Mouse (Mus musculus): Measurements from ENCODE around the gene Crmp1. TPM values are rescaled to one million over a fixed set of nuclear protein-coding genes. Genes with fewer than 3 reads are reported as not detected.

The Crmp1 gene
- total and polyA plus RNA-seq, 3 experiments, result not detected

- DNase-seq (ENCODE audit: low read depth, low spot score), result no peak
- TF ChIP-seq MAX (IDR thresholded peaks at IDR 0.05; ENCODE audit: low read length) (no peak), E2F4 (IDR thresholded peaks at IDR 0.05; ENCODE audit: borderline replicate concordance, low read depth, low read length) (no peak), TBP (IDR thresholded peaks at IDR 0.05; ENCODE audit: low read depth, low read length) (no peak), UBTF (IDR thresholded peaks at IDR 0.05; ENCODE audit: borderline replicate concordance, insufficient read depth, low read depth, low read length) (no peak), MXI1 (IDR thresholded peaks at IDR 0.05; ENCODE audit: low read depth, low read length) (no peak)
- H3K79me2 ChIP-seq (ENCODE audit: control insufficient read depth, insufficient read depth, low read length, poor library complexity), result no peaks in the 10 kb centered on the region
- no peaks in the 10 kb centered on the region for H3K27me3 ChIP-seq (ENCODE audit: control insufficient read depth in 1 of 2, insufficient read depth in 2 of 2, low read length in 2 of 2)
- H3K36me3 ChIP-seq (ENCODE audit: control insufficient read depth in 1 of 2, insufficient read depth in 2 of 2, low read length in 2 of 2), result no peaks in the 10 kb centered on the region
- no peak overlapping the region for H3K27ac ChIP-seq (ENCODE audit: control insufficient read depth, low read depth, low read length)
- H3K9me3 ChIP-seq (replicated peaks; ENCODE audit: insufficient read depth, low read length), result no peaks in the 10 kb centered on the region
- H3K9ac ChIP-seq (ENCODE audit: control insufficient read depth, low read depth, low read length, poor library complexity, severe bottlenecking), result no peak overlapping the region
- H3K4me3 ChIP-seq (ENCODE audit: control insufficient read depth in 1 of 2, insufficient read depth in 1 of 2, low read depth in 2 of 2, low read length in 2 of 2), result no peak overlapping the region
- no peaks in the 10 kb centered on the region for H3K4me1 ChIP-seq (ENCODE audit: control insufficient read depth in 1 of 2, insufficient read depth in 2 of 2, low read length in 2 of 2)
Observed at GRCm38 (mm10) chr5:37215276-37215675, 26.5 kb upstream of the Crmp1 start.

- no peak overlapping the region for H3K9ac ChIP-seq (ENCODE audit: control insufficient read depth, low read depth, low read length, poor library complexity, severe bottlenecking)
- no peak for DNase-seq (ENCODE audit: low read depth, low spot score)
- no peaks in the 10 kb centered on the region for H3K79me2 ChIP-seq (ENCODE audit: control insufficient read depth, insufficient read depth, low read length, poor library complexity)
- H3K4me1 ChIP-seq (ENCODE audit: control insufficient read depth in 1 of 2, insufficient read depth in 2 of 2, low read length in 2 of 2), result no peaks in the 10 kb centered on the region
- no peak overlapping the region for H3K27ac ChIP-seq (ENCODE audit: control insufficient read depth, low read depth, low read length)
- no peaks in the 10 kb centered on the region for H3K9me3 ChIP-seq (replicated peaks; ENCODE audit: insufficient read depth, low read length)
- no peaks in the 10 kb centered on the region for H3K27me3 ChIP-seq (ENCODE audit: control insufficient read depth in 1 of 2, insufficient read depth in 2 of 2, low read length in 2 of 2)
- TF ChIP-seq JUND (IDR thresholded peaks at IDR 0.05; ENCODE audit: low read depth, low read length) (no peak), EP300 (IDR thresholded peaks at IDR 0.05; ENCODE audit: low read depth in 1 of 2, low read length in 2 of 2) (no peak), POLR2A (IDR thresholded peaks at IDR 0.05; ENCODE audit: control insufficient read depth in 1 of 2, insufficient read depth in 1 of 2, low read depth in 1 of 2, low read length in 2 of 2, poor library complexity in 1 of 2) (no peak), NRF1 (IDR thresholded peaks at IDR 0.05; ENCODE audit: insufficient read depth, low read depth, low read length, poor library complexity, severe bottlenecking) (no peak), CHD2 (IDR thresholded peaks at IDR 0.05; ENCODE audit: low read length) (no peak), SIN3A (IDR thresholded peaks at IDR 0.05; ENCODE audit: low read length) (no peak), USF1 (IDR thresholded peaks at IDR 0.05; ENCODE audit: low read depth, low read length) (no peak), SMC3 (IDR thresholded peaks at IDR 0.05; ENCODE audit: low read depth, low read length) (no peak)
- H3K36me3 ChIP-seq (ENCODE audit: control insufficient read depth in 1 of 2, insufficient read depth in 2 of 2, low read length in 2 of 2), result no peaks in the 10 kb centered on the region
- H3K4me3 ChIP-seq (ENCODE audit: control insufficient read depth in 1 of 2, insufficient read depth in 1 of 2, low read depth in 2 of 2, low read length in 2 of 2), result no peak overlapping the region
Observed at GRCm38 (mm10) chr5:37219615-37220014, 22.1 kb upstream of the Crmp1 start.

- H3K9ac ChIP-seq (ENCODE audit: control insufficient read depth, low read depth, low read length, poor library complexity, severe bottlenecking), result no peak overlapping the region
- no peaks in the 10 kb centered on the region for H3K27me3 ChIP-seq (ENCODE audit: control insufficient read depth in 1 of 2, insufficient read depth in 2 of 2, low read length in 2 of 2)
- H3K36me3 ChIP-seq (ENCODE audit: control insufficient read depth in 1 of 2, insufficient read depth in 2 of 2, low read length in 2 of 2), result no peaks in the 10 kb centered on the region
- H3K4me1 ChIP-seq (ENCODE audit: control insufficient read depth in 1 of 2, insufficient read depth in 2 of 2, low read length in 2 of 2), result no peaks in the 10 kb centered on the region
- H3K4me3 ChIP-seq (ENCODE audit: control insufficient read depth in 1 of 2, insufficient read depth in 1 of 2, low read depth in 2 of 2, low read length in 2 of 2), result no peak overlapping the region
- DNase-seq (ENCODE audit: low read depth, low spot score), result no peak
- no peaks in the 10 kb centered on the region for H3K9me3 ChIP-seq (replicated peaks; ENCODE audit: insufficient read depth, low read length)
- H3K79me2 ChIP-seq (ENCODE audit: control insufficient read depth, insufficient read depth, low read length, poor library complexity), result no peaks in the 10 kb centered on the region
- no peak overlapping the region for H3K27ac ChIP-seq (ENCODE audit: control insufficient read depth, low read depth, low read length)
- TF ChIP-seq TBP (IDR thresholded peaks at IDR 0.05; ENCODE audit: low read depth, low read length) (no peak), CHD1 (IDR thresholded peaks at IDR 0.05; ENCODE audit: low read depth, low read length) (no peak), MAFK (IDR thresholded peaks at IDR 0.05; ENCODE audit: borderline replicate concordance, low read depth, low read length) (no peak), ZNF384 (IDR thresholded peaks at IDR 0.05; ENCODE audit: low read depth, low read length) (no peak), POLR2AphosphoS5 (IDR thresholded peaks at IDR 0.05; ENCODE audit: borderline replicate concordance, low read depth, low read length) (no peak), UBTF (IDR thresholded peaks at IDR 0.05; ENCODE audit: borderline replicate concordance, insufficient read depth, low read depth, low read length) (no peak), USF2 (IDR thresholded peaks at IDR 0.05; ENCODE audit: borderline replicate concordance in 1 of 2, insufficient read depth in 1 of 2, low read depth in 1 of 2, low read length in 2 of 2) (no peak), EP300 (IDR thresholded peaks at IDR 0.05; ENCODE audit: low read depth in 1 of 2, low read length in 2 of 2) (no peak), GABPA (IDR thresholded peaks at IDR 0.05; ENCODE audit: low read depth, low read length) (no peak), KAT2A (conservative IDR thresholded peaks at IDR 0.05; ENCODE audit: low read depth, low read length) (no peak), BHLHE40 (IDR thresholded peaks at IDR 0.05; ENCODE audit: borderline replicate concordance, low read depth, low read length) (no peak), SIN3A (IDR thresholded peaks at IDR 0.05; ENCODE audit: low read length) (no peak), MEF2A (IDR thresholded peaks at IDR 0.05; ENCODE audit: extremely low read depth, insufficient replicate concordance, low read depth, low read length, poor library complexity, severe bottlenecking) (no peak), E2F4 (IDR thresholded peaks at IDR 0.05; ENCODE audit: borderline replicate concordance, low read depth, low read length) (no peak), RAD21 (IDR thresholded peaks at IDR 0.05; ENCODE audit: low read depth, low read length) (no peak), ZMIZ1 (IDR thresholded peaks at IDR 0.05; ENCODE audit: low read depth, low read length) (no peak), MYB (IDR thresholded peaks at IDR 0.05; ENCODE audit: low read depth, low read length) (no peak), NRF1 (IDR thresholded peaks at IDR 0.05; ENCODE audit: insufficient read depth, low read depth, low read length, poor library complexity, severe bottlenecking) (no peak)
Observed at GRCm38 (mm10) chr5:37220575-37220974, 21.2 kb upstream of the Crmp1 start.

Measured in MEL (cell line).